Mouse (Mus musculus): ENCODE results near the gene Smg5.

Smg5 gene

GRCm38 (mm10) chr3:88395742-88396141 lies 59.7 kb downstream of the Smg5 start:
- DNase-seq (ENCODE audit: low read depth), result no peak

DNA sequence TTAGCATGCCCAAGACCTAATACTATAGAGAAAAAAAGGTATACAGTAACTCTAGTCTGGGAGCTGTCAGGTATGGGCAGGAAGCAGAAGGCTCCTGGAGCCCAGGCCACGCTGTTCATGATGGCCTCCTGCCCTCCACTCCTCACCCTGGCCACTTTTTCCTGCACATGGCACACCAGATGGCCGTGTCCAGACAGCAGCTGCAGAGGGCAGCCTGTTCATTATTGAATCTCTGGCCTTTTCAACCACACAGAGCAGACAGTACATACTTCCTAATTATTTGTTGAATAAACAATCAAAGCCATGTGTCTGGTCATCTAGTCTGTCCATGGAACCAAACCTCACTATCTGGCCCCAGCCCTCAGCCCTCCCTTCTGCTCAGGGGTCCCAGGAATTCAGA lies 62.6 kb downstream of the Smg5 start:
- no peak for DNase-seq (ENCODE audit: low read depth)

DNA sequence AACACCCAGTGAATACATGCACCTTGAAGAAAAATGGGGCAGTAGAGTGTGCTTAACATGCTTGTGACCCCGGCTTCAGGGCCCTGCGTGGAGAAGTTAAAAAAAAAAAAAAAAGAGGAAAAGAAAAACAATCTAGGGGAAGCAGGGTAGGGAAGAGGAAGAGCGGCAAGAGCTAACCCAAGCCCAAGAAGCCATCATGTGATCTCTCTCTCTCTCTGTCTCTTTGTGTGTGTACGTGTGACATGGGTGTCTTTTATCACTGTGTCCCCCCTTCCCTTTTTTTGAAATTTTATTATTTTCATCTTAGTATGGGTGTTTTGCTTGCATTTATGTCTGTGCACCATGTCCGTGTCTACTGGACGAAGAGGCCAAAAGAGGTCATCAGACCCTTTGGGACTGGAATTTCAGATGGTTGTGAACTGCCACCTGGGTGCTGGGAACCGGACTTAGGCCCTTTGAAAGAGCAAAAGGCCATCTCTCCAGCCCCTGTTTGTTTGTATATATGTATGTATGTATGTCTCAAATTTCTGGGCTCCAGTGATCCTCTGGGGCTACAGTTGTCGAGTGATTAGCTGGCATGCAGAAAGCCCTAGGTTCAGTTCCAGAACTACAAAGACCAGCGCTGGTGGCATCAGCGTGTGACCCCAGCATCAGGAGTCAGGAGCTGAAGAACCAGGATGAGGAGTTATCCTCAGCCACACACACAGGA lies 67.6 kb downstream of the Smg5 start:
- no peak for DNase-seq (ENCODE audit: low read depth)

GRCm38 (mm10) chr3:88407090-88407489 lies 71.0 kb downstream of the Smg5 start:
- peak; percentile 93 for DNase-seq (ENCODE audit: low read depth)

DNA sequence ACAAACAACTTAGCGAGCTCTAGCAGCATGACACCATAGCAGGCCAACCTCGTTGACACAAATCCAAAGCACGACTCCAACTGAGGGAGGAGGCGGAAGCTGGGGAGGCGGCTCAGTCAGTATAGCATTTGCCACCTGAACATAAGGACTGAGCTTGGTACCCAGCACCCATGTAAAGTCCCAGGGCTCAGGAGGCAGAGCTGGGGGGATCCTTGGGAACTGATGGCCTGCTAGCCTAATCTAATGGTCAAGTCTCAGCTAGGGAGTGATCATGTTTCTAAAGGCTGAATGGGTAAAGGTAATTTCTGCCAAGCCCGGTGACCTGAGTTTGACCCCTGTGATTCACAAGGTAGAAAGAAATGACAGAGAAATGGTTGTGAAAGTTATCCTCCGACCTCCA lies 71.5 kb downstream of the Smg5 start:
- DNase-seq (ENCODE audit: low read depth), result no peak

GRCm38 (mm10) chr3:88408953-88409352 lies 72.9 kb downstream of the Smg5 start:
- DNase-seq (ENCODE audit: low read depth), result peak; percentile 19

DNA sequence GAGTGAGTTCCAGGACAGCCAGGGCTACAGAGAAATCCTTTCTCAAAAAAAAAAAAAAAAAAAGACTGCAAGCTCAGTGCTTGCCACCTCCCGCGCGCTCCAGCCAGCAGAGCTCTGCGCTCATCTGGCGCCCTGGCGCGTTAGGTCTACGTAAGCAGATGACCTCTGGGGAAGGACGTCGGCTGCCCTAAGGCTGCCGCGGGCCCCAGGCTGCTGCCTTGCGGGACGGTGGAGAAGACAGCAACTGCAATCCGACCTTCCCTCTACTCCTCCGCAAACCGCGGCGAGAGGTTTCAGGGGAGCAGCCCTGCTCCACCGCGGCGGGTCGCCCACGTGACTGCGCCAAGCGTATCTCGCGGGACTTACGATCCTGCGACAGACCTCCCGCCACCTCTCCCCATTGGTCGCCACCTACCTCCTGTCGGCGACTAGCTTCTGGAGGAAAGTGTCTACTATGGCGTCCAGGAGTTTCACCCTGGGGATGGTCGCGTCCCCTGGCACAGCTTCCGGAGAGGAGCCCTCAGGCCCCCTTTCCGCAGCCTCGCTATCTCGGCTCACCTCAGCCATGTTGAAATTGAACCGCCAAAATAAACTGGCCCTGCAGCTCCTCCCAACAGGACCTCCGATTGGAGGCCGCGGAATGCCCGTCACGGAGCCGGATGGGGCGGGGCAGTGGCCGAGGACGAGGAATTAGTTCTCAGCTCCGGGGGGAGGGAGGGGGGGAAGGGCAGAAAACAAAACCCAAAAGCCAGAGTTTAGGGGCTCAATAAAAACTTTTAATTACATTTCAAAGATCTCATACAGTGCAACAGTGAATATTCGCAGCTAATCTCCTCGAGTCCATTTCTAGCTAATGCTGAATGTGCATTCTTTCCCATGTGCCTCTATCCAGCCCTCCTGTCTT lies 73.9 kb downstream of the Smg5 start, which contains the start of gene Pmf1:
Gene Pmf1 (minus strand): TSS at position 591 of the 904 bp plus-strand sequence.
- DNase-seq (ENCODE audit: low read depth), result peak; percentile 97

DNA sequence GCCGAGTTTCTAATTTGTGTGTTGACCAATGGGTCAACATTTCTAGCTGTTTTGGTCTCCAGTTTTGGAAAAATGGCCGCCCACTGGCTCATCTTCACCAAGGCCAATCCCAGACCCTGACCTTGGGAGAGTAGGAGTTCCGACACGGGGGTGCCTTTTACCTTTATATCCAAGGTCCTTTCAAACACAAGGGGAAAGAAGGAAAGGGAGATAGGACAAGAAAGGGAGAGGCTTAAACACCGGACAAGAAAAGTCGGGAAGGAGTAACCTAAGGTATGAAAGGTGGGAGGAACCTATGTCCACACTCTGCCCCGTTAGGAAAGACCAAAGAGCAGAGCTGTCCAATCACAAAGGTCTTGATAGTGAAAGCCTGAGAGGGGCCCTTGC lies 74.6 kb downstream of the Smg5 start:
- no peak for DNase-seq (ENCODE audit: low read depth)

DNA sequence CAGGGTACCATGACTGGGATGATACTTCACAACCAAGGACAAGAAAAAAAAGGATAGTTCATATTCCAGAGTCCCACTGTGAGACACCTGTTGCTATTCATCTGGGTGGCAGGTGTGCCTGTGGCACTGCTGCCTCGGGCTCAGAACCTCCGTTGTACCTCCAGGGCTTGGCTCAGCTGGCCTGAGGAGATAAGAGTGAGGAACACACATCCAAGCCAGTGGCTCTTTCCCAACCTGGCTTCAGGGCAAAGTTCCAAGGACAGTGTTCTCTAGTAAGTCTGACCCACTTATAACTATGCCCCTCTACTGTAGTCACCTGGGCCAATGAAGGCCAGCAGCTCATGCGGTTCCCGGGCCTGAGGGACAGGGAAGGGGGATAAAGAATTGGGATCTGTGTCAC lies 75.6 kb downstream of the Smg5 start:
- DNase-seq (ENCODE audit: low read depth), result no peak

All from 416B (cell line).